Mouse (Mus musculus) right cerebral cortex, postnatal 10 days (tissue): ENCODE data around the gene Gsdma2.
A peak's percentile ranks its signal among the peaks of the same experiment; 100 is the strongest.

Experiments used
- DNase-seq, 2 experiments: peaks; one replicate each; pipeline ENCODE4 v3.0.0; 2021; ENCODE audit warnings: low spot score in 2 of 2

The Gsdma2 gene

GRCm38 (mm10) chr11:98698849-98699640 lies 52.5 kb downstream of the Gsdma2 start:
- DNase-seq, result no peak

GRCm38 (mm10) chr11:98699911-98700310 lies 53.4 kb downstream of the Gsdma2 start:
- peak; percentile 78 to 84 for DNase-seq

DNA sequence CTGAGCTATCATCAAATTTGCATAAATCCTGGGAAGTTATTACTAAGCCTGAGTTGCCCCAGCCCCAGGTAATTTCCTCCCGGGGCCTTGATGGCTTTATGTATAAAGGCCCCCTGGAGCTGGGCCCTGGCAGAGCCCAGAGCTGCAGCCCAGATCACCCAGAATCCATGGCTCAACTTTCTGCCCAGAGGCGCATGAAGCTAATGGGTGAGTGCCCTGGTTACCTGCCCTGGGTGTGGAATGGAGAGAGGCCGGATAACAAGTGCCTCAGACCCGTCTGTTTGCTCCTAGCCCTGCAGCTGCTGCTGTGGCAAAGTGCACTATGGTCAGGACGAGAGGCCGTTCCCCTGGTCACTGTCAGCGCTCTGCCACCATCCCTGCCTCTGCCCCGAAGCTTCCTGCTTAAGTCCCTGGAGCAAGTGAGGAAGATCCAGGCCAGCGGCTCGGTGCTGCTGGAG lies 54.7 kb downstream of the Gsdma2 start, which contains the start of gene Csf3:
TSS of gene Csf3 (plus strand) at position 51 of the 458 bp plus-strand sequence.
- no peak for DNase-seq

GRCm38 (mm10) chr11:98702323-98702722 lies 55.8 kb downstream of the Gsdma2 start:
- no peak for DNase-seq

DNA sequence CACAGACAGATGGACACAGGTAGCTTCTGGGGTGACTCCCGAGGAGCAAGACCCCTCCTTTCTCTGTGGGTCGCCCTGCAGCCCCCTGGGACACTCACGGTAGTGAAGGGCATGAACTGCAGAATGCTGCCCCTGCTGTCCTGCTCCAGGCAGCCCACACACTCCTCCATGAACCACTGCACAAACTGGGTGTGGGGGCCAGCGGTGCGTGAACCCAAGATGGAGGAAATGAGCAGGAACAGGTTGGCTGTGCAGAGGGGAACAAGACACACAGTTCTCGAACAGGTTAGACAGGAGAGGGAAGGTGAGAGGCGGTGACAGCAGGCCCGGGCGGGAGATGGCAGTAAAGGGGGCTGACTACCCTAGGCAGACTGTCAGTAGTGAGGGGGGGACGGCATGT lies 58.5 kb downstream of the Gsdma2 start:
- DNase-seq, result no peak
